Mouse (Mus musculus) central nervous system, embryonic 18 days (tissue): ENCODE measurements around the gene Cavin3. TPM values are rescaled to one million over a fixed set of nuclear protein-coding genes. Genes with fewer than 3 reads are reported as not detected.

Experiments used
- polyA plus RNA-seq: library from polyadenylated mRNA; depleted of rRNA; stranded (reverse); fragments of >200 nt; gene quantifications from 2 replicates; pipeline ENCODE4 v1.2.3, GENCODE M21; 2012; rRNA removed

Gene Cavin3
- 26.2 and 30.2 TPM in 2 replicates for polyA plus RNA-seq

DNA sequence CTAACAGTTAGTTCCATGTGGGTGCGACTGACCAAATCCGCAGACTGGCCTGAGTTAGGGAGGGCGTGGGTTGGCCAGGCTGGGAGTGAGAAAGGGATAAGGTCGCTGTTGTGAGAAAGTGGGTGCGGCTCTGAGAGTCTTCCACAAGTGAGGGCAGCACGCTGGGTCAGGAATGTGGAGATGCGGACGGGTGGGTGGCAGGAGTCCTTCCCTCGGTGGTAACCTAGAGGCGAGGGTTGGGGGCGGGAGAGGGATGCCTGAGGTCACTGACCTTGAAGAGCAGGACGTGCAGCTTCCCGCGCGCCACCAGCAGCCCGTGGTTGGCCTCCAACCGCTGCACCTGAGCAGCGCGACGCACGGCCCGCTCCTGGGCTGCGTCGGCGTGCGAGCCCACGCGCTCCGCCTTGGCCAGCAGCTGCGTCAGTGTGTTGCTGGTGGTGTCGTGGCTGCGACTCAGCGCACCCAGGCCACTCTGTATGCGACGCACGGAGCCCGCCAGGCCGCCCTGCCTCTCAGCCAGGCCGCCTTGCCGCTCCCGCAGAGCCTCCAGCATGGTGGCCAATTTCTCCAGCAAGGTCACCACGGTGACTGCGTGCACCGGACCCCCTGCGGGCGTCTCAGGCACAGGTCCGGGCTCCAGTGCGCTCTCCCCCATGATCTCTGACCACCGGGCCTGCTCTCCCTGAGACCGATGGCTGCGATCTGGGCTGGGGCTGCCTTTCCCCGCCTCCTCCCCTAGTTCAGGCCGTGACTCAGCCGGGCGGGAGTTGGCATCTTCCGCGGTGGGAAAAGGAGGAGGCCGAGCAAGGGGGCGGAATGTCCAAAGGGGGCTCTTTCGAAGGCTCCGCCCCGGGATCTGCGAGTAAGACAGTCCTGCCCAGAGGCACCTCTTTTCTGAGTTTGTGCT, at the start of gene Cavin3:
Cavin3 (minus strand) TSS at position 796 of the 907 bp plus-strand sequence.

Other genes with a start within 250 kb of the Cavin3 start
- gene Olfr688, start 194.2 kb downstream of the Cavin3 start, polyA plus RNA-seq: not detected in 2 replicates
- gene Olfr689, start 171.1 kb downstream of the Cavin3 start, polyA plus RNA-seq: not detected in 2 replicates
- gene Olfr690, start 148.2 kb downstream of the Cavin3 start, polyA plus RNA-seq: 0.12 and 0.43 TPM in 2 replicates
- 0.21 and 0.24 TPM in 2 replicates for gene Olfr691, start 140.0 kb downstream of the Cavin3 start, polyA plus RNA-seq
- not detected in 2 replicates for gene Olfr692, start 114.1 kb downstream of the Cavin3 start, polyA plus RNA-seq
- not detected in 2 replicates for gene Gm5901, start 107.3 kb downstream of the Cavin3 start, polyA plus RNA-seq
- gene Fam160a2, start 82.2 kb downstream of the Cavin3 start, polyA plus RNA-seq: 35.4 and 37.7 TPM in 2 replicates
- gene Cnga4, start 77.7 kb downstream of the Cavin3 start, polyA plus RNA-seq: 0.27 and 0.32 TPM in 2 replicates
- 6.2 and 6.7 TPM in 2 replicates for gene Cckbr, start 56.6 kb downstream of the Cavin3 start, polyA plus RNA-seq
- gene Smpd1, start 72.1 kb upstream of the Cavin3 start, polyA plus RNA-seq: 51.4 and 52.2 TPM in 2 replicates
- gene Apbb1, start 99.4 kb upstream of the Cavin3 start, polyA plus RNA-seq: 318 and 323 TPM in 2 replicates
- gene Hpx, start 117.8 kb upstream of the Cavin3 start, polyA plus RNA-seq: 0.28 and 0.64 TPM in 2 replicates
- 138 and 139 TPM in 2 replicates for gene Trim3, start 151.3 kb upstream of the Cavin3 start, polyA plus RNA-seq
- 103 and 104 TPM in 2 replicates for gene Timm10b, start 157.8 kb upstream of the Cavin3 start, polyA plus RNA-seq
- 114 and 120 TPM in 2 replicates for gene Arfip2, start 158.1 kb upstream of the Cavin3 start, polyA plus RNA-seq
- 75.4 and 96.5 TPM in 2 replicates for gene Gm45799, start 158.3 kb upstream of the Cavin3 start, polyA plus RNA-seq
- gene Dnhd1, start 168.5 kb upstream of the Cavin3 start, polyA plus RNA-seq: 6.2 and 7.3 TPM in 2 replicates